Mouse (Mus musculus): ENCODE results near the gene Plekhm2.

DNA sequence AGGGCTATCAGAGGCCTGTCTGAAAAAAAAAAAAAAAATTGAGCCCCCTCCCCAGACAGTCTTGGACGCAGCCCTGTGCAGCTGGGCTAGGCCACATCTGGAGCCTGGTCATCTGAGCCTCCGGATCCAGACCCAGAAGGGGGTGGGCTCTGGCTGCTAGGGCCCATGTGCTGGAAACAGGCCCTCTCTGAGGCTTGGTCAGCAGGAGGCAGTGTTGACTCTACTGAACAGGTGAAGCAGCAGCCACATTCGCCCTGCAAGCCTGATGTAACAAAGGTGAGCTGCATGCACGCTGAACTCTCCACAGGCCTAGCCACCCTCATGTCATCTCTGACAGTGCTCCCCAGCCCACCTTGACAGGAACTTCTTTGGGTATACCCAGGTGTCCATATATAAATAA, 5.0 kb downstream of the Plekhm2 start:
- TF ChIP-seq UBTF (IDR thresholded peaks at IDR 0.05; ENCODE audit: low read depth, low read length): no peak
- TF ChIP-seq PAX5 (IDR thresholded peaks at IDR 0.05; ENCODE audit: low read length): no peak
- TF ChIP-seq TCF12 (IDR thresholded peaks at IDR 0.05; ENCODE audit: low read depth, low read length): no peak
- TF ChIP-seq USF1 (IDR thresholded peaks at IDR 0.05; ENCODE audit: low read depth, low read length): no peak
- no peak for TF ChIP-seq USF2 (conservative IDR thresholded peaks at IDR 0.05; ENCODE audit: low read depth, low read length)
- no peak for TF ChIP-seq ETS1 (conservative IDR thresholded peaks at IDR 0.05; ENCODE audit: low read depth, low read length)
